Mouse (Mus musculus): ENCODE results near the gene Hcn2. TPM values are rescaled to one million over a fixed set of nuclear protein-coding genes. Genes with fewer than 3 reads are reported as not detected.
"Not testable (repeated sequence)": the region's sequence is repeated elsewhere in the genome, so short reads cannot be mapped to it uniquely, and the experiment has no call there.

Hcn2 gene
- polyA plus RNA-seq, 1 experiment from 2014 or later = 0.28 TPM

DNA sequence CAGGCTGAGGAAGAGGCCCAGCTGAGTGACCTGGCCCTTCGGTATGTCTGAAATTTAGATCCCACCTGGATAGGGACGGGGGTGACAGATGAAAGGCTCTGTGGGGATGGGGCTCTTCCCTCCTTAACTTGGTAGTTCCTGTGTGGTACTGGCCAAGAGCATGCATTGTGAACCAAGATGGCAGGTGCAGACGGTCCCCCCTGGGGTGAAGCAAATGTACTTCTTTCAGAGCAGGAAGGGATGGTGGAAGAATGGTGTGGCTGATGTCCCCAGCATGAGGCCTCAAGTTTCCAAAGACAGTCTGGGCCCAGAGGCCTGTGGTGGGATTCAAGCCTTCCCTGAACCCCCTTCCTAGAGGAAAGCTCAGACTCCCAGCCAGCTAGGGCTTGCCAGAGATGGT, 39.4 kb downstream of the Hcn2 start:
- WGBS = 89% methylated on average over 3 of the region's 3 CpGs
- H3K9ac ChIP-seq (ENCODE audit: low read length) = no peak overlapping the region
- H3K4me3 ChIP-seq (ENCODE audit: low read depth, low read length) = no peak overlapping the region
- DNase-seq (ENCODE audit: low spot score) (no peak), ATAC-seq (ENCODE audit: low FRiP score, low TSS enrichment) (no peak)
- H3K27ac ChIP-seq (replicated peaks) = no peak overlapping the region
- peaks cover 19% of the 10 kb centered on the region for H3K36me3 ChIP-seq (ENCODE audit: control insufficient read depth, insufficient read depth, low read length)
- no peak overlapping the region for H3K4me2 ChIP-seq (replicated peaks; ENCODE audit: low read depth)
- no peaks in the 10 kb centered on the region for H3K9me3 ChIP-seq (ENCODE audit: control insufficient read depth, low read length)
- no peaks in the 10 kb centered on the region for H3K27me3 ChIP-seq (ENCODE audit: control insufficient read depth, insufficient read depth, low read length)
- TF ChIP-seq CTCF (IDR thresholded peaks at IDR 0.05; ENCODE audit: low read depth) (no peak), EP300 (optimal IDR thresholded peaks at IDR 0.05) (no peak)
- H3K4me1 ChIP-seq (replicated peaks; ENCODE audit: control insufficient read depth, insufficient read depth) = no peaks in the 10 kb centered on the region

- H3K27ac ChIP-seq (replicated peaks) = no peak overlapping the region
- no peaks in the 10 kb centered on the region for H3K4me1 ChIP-seq (replicated peaks; ENCODE audit: control insufficient read depth, insufficient read depth)
- no peaks in the 10 kb centered on the region for H3K27me3 ChIP-seq (ENCODE audit: control insufficient read depth, insufficient read depth, low read length)
- H3K9me3 ChIP-seq (ENCODE audit: control insufficient read depth, low read length) = no peaks in the 10 kb centered on the region
- H3K4me2 ChIP-seq (replicated peaks; ENCODE audit: low read depth) = no peak overlapping the region
- peaks cover 26% of the 10 kb centered on the region for H3K36me3 ChIP-seq (ENCODE audit: control insufficient read depth, insufficient read depth, low read length)
- H3K4me3 ChIP-seq (ENCODE audit: low read depth, low read length) = no peak overlapping the region
- 84% methylated on average over 24 of the region's 24 CpGs for WGBS
- TF ChIP-seq CTCF (IDR thresholded peaks at IDR 0.05; ENCODE audit: low read depth) = no peak
- no peak for TF ChIP-seq EP300 (optimal IDR thresholded peaks at IDR 0.05)
- H3K9ac ChIP-seq (ENCODE audit: low read length) = no peak overlapping the region
- ATAC-seq (ENCODE audit: low FRiP score, low TSS enrichment) (no peak), DNase-seq (ENCODE audit: low spot score) (no peak)
Measured at GRCm38 (mm10) chr10:79756660-79757059, 40.2 kb downstream of the Hcn2 start.

DNA sequence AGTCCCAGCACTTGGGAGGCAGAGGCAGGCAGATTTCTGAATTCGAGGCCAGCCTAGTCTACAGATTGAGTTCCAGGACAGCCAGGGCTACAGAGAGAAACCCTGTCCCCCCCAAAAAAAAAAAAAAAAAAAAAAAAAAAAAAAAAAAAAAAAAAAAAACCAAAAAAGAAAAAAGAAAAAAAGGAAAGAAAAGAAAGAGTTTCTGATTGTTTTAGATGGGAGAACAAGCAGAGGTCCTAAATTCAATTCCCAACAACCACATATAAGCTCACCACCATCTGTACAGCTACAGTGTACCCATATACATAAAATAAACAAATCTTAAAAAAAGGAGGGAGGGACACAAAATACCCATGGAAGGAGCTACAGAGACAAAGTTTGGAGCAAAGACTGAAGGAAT, 43.2 kb downstream of the Hcn2 start:
- H3K9ac ChIP-seq (ENCODE audit: low read length); H3K9me3 ChIP-seq (ENCODE audit: control insufficient read depth, low read length); H3K4me1 ChIP-seq (replicated peaks; ENCODE audit: control insufficient read depth, insufficient read depth); ATAC-seq (ENCODE audit: low FRiP score, low TSS enrichment); H3K27me3 ChIP-seq (ENCODE audit: control insufficient read depth, insufficient read depth, low read length); H3K4me3 ChIP-seq (ENCODE audit: low read depth, low read length); DNase-seq (ENCODE audit: low spot score); H3K27ac ChIP-seq (replicated peaks); H3K4me2 ChIP-seq (replicated peaks; ENCODE audit: low read depth): not testable (repeated sequence)
- 100% methylated on average over 1 of the region's 1 CpGs for WGBS
- H3K36me3 ChIP-seq (ENCODE audit: control insufficient read depth, insufficient read depth, low read length) = peaks cover 30% of the 10 kb centered on the region

- Histone ChIP-seq H3K27ac (replicated peaks) (no peak overlapping the region), H3K4me2 (replicated peaks; ENCODE audit: low read depth) (no peak overlapping the region), H3K36me3 (ENCODE audit: control insufficient read depth, insufficient read depth, low read length) (peaks cover 30% of the 10 kb centered on the region), H3K4me1 (replicated peaks; ENCODE audit: control insufficient read depth, insufficient read depth) (peaks cover 3% of the 10 kb centered on the region), H3K9ac (ENCODE audit: low read length) (no peak overlapping the region), H3K9me3 (ENCODE audit: control insufficient read depth, low read length) (no peaks in the 10 kb centered on the region), H3K27me3 (ENCODE audit: control insufficient read depth, insufficient read depth, low read length) (no peaks in the 10 kb centered on the region), H3K4me3 (ENCODE audit: low read depth, low read length) (no peak overlapping the region)
- 94% methylated on average over 11 of the region's 11 CpGs for WGBS
- TF ChIP-seq EP300 (optimal IDR thresholded peaks at IDR 0.05) (no peak), CTCF (IDR thresholded peaks at IDR 0.05; ENCODE audit: low read depth) (no peak)
- DNase-seq (ENCODE audit: low spot score) = no peak
- ATAC-seq (ENCODE audit: low FRiP score, low TSS enrichment) = no peak
Measured at GRCm38 (mm10) chr10:79760603-79761143, 44.2 kb downstream of the Hcn2 start.

DNA sequence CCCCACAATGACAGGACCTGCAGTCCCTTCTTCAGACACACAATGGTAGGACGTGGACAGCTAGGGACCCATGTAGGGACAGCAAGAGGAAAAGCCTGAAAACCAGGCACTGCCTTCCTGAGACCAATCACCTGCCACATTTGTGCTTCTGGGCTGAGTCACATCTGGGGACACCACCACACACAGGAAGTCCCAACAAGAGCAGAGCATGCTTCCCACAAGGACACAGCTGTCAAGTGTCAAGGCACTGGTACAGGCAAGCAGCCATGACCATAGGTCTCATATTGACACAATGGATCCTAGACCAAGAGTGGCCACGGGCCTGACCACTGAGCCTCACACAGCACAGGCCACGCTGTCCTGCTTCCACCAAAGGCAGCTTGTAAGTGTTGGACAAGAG, 46.4 kb downstream of the Hcn2 start:
- no peak for DNase-seq (ENCODE audit: low spot score)
- no peaks in the 10 kb centered on the region for H3K27me3 ChIP-seq (ENCODE audit: control insufficient read depth, insufficient read depth, low read length)
- H3K9ac ChIP-seq (ENCODE audit: low read length) = no peak overlapping the region
- H3K4me1 ChIP-seq (replicated peaks; ENCODE audit: control insufficient read depth, insufficient read depth) = peaks cover 8% of the 10 kb centered on the region
- H3K9me3 ChIP-seq (ENCODE audit: control insufficient read depth, low read length) = no peaks in the 10 kb centered on the region
- no peak overlapping the region for H3K4me3 ChIP-seq (ENCODE audit: low read depth, low read length)
- no peak overlapping the region for H3K27ac ChIP-seq (replicated peaks)
- no peak overlapping the region for H3K4me2 ChIP-seq (replicated peaks; ENCODE audit: low read depth)
- 85% methylated on average over 3 of the region's 3 CpGs for WGBS
- peaks cover 22% of the 10 kb centered on the region for H3K36me3 ChIP-seq (ENCODE audit: control insufficient read depth, insufficient read depth, low read length)
- no peak for TF ChIP-seq EP300 (optimal IDR thresholded peaks at IDR 0.05)
- no peak for TF ChIP-seq CTCF (IDR thresholded peaks at IDR 0.05; ENCODE audit: low read depth)
- no peak for ATAC-seq (ENCODE audit: low FRiP score, low TSS enrichment)

DNA sequence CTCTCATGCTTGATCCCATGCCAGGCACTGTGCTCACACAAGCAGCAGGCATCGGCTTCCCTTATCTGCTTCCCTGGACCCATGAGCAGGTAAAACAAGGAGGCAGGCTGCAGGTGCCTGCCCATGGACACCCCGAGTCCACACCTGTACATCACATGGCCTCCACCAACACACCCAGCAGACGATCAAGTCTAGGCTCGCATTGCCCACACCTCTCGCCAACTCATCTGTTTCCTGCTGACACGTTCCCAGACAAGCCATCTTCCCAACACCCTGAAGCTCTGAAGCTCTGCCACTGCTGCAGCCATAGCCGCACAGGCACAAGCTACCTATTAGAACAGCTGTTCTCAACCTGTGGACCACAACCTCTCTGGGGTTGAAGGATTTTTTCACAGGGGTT, 47.8 kb downstream of the Hcn2 start:
- H3K36me3 ChIP-seq (ENCODE audit: control insufficient read depth, insufficient read depth, low read length) = peaks cover 16% of the 10 kb centered on the region
- TF ChIP-seq EP300 (optimal IDR thresholded peaks at IDR 0.05) = no peak
- no peak for TF ChIP-seq CTCF (IDR thresholded peaks at IDR 0.05; ENCODE audit: low read depth)
- WGBS = 54% methylated on average over 7 of the region's 7 CpGs
- H3K4me3 ChIP-seq (ENCODE audit: low read depth, low read length) = no peak overlapping the region
- no peak overlapping the region for H3K4me2 ChIP-seq (replicated peaks; ENCODE audit: low read depth)
- H3K9ac ChIP-seq (ENCODE audit: low read length) = no peak overlapping the region; the same call in 1 of the 2 replicates
- no peaks in the 10 kb centered on the region for H3K27me3 ChIP-seq (ENCODE audit: control insufficient read depth, insufficient read depth, low read length)
- H3K9me3 ChIP-seq (ENCODE audit: control insufficient read depth, low read length) = no peaks in the 10 kb centered on the region
- 0 out of 2 replicates have a peak overlapping the region, but pooled peaks have one; percentile 18 for H3K27ac ChIP-seq (replicated peaks)
- H3K4me1 ChIP-seq (replicated peaks; ENCODE audit: control insufficient read depth, insufficient read depth) = peaks cover 8% of the 10 kb centered on the region
- no peak for DNase-seq (ENCODE audit: low spot score)
- ATAC-seq (ENCODE audit: low FRiP score, low TSS enrichment) = no peak

Measured in stomach, postnatal 0 days (tissue).